Mouse (Mus musculus): ENCODE measurements around the gene Tcf19.

DNA sequence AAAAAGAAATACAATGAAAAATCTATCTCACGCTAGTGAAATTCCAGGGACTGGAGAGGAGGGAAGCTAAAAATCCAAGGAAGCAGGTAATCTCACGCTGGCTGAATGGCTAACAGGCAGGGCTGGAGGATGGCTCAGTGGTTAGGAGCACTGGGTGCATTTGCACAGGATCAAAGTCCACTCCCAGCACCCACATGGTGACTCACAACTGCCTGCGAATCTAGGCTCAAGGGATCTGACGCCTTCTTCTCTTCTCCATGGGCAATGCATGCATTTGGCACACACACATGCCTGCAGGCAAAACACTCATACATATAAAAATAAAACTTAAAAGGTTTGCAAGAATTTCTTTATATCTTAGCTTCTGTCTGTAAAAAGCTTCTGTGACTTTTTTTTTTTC lies 20.8 kb upstream of the Tcf19 start:
- TF ChIP-seq MYOD1 (IDR thresholded peaks at IDR 0.05; ENCODE audit: control insufficient read depth in 1 of 3, insufficient read length in 2 of 3, low read depth in 2 of 3) (no peak), POLR2A (IDR thresholded peaks at IDR 0.05; ENCODE audit: insufficient read length, low read depth) (no peak), CEBPB (IDR thresholded peaks at IDR 0.05; ENCODE audit: insufficient read depth, poor library complexity, severe bottlenecking) (no peak)

All from myocyte (in vitro differentiated cells).